Mouse (Mus musculus) 3T3-L1 (cell line): ENCODE data around the gene Ubxn11.
A peak's percentile ranks its signal among the peaks of the same experiment; 100 is the strongest.
"Not testable (repeated sequence)": the region's sequence is repeated elsewhere in the genome, so short reads cannot be mapped to it uniquely, and the experiment has no call there.

Experiments
- DNase-seq: peaks from one replicate; pipeline ENCODE4 v3.0.0-alpha.2; 2015; ENCODE audit warnings: low read depth, low spot score

The Ubxn11 gene

GRCm38 (mm10) chr4:134138857-134139256 lies 36.5 kb downstream of the Ubxn11 start:
- DNase-seq, result peak; percentile 45

DNA sequence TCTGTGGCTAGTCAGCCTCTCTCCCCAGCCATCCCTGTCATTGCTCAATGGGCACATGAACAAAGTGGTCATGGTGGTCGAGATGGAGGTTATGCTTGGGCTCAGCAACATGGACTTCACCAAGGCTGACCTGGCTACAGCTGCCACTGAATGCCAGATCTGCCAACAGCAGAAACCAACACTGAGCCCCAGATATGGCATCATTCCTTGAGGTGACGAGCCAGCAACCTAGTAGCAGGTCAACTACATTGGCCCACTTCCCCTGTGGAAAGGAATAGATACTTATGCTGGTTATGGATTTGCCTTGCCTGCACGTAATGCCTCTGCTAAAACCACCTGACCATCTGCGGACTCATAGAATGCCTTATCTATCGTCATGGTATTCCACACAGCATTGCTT lies 41.9 kb downstream of the Ubxn11 start:
- DNase-seq, result not testable (repeated sequence)

GRCm38 (mm10) chr4:134149389-134149788 lies 47.0 kb downstream of the Ubxn11 start:
- DNase-seq, result no peak

DNA sequence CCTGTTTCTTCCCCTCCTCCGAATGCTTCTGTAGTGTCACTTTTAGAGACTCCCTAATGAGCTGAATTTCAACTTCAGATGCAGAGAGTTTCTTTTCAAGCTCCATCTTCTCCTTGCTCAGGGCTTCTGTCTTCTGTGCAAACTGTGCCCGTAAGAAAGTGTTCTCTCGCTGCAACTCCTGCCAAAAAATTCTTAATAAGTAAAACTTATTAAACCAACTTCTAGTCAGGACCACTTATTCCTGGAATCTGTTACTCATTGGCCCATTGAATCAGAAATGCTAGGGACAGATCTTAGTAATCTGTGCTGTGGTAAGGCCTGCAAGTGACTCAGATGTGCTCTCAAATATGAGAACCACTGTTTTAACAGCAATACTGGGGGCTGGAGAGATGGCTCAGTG lies 49.7 kb downstream of the Ubxn11 start:
- DNase-seq, result no peak

DNA sequence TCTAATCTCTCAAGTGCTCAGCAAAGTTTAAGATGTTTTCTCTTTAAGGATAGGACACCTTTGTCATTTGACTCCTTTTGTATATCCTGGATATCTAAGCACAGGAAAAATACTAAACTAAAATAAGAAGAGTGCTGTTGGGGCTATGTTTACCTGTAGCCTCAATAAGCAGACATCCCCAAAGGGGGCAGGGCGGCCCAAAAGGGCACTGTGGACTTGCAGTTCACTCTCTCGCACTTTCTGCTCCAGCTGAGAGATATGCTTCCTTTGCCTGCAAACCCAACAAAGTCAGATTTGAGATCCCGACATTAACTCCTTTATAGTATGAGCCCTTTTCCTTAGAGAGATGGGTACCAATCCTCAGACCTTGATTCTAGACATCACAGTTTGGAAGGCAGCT lies 51.3 kb downstream of the Ubxn11 start:
- no peak for DNase-seq

GRCm38 (mm10) chr4:134154354-134154753 lies 52.0 kb downstream of the Ubxn11 start:
- DNase-seq, result no peak

DNA sequence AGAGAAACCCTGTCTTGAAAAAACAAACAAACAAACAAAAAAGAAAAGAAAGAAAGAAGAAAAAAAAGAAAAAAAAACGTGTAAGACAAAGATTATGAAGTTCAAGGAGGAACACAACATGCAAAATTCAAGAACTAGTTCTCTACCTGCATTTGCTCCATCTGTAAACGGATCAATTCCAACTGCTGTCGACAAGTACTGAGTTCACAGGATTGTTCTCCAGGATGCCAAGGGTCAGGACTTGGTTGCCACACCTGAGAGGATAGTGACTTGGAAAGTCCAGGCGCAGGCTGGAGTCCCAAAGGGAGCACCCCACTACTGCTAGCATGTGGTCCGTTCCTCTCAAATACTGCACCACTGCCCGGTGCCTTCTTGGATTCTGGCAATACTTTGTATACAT lies 53.2 kb downstream of the Ubxn11 start:
- no peak for DNase-seq

GRCm38 (mm10) chr4:134155961-134156465 lies 53.6 kb downstream of the Ubxn11 start:
- DNase-seq, result no peak

GRCm38 (mm10) chr4:134156744-134157143 lies 54.4 kb downstream of the Ubxn11 start:
- peak; percentile 20 for DNase-seq

DNA sequence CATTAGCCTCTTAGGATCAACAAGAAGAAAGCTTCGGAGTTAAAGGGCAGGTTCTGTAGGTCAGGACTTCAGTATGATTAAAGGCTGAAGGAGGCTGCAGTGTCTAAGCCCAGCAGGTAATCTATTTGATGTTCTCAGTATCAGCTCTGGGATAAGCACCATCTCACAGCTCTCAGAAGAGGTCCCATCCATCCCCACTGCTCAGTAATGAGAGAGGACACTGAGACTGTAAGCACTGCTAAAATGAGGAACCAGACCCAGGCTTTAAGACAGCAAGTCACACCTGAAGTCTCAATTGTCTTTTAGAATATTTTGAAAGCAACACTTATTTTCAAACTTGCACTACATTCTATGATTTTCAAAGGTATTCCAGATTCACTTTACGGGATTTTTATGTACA lies 55.2 kb downstream of the Ubxn11 start:
- DNase-seq, result no peak

- DNase-seq, result no peak
Measured at GRCm38 (mm10) chr4:134158774-134159173, 56.4 kb downstream of the Ubxn11 start.

DNA sequence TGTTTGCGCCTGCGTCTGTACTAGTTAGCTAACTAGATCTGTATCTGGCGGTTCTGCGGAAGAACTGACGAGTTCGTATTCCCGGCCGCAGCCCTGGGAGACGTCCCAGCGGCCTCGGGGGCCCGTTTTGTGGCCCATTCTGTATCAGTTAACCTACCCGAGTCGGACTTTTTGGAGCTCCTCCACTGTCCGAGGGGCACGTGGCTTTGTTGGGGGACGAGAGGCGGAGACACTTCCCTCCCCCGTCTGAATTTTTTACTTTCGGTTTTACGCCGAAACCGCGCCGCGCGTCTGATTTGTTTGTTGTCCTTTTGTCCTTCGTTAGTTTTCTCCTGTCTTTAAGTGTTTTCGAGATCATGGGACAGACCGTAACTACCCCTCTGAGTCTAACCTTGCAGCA lies 57.7 kb downstream of the Ubxn11 start:
- DNase-seq, result not testable (repeated sequence)

GRCm38 (mm10) chr4:134164591-134164990 lies 62.2 kb downstream of the Ubxn11 start:
- no peak for DNase-seq

DNA sequence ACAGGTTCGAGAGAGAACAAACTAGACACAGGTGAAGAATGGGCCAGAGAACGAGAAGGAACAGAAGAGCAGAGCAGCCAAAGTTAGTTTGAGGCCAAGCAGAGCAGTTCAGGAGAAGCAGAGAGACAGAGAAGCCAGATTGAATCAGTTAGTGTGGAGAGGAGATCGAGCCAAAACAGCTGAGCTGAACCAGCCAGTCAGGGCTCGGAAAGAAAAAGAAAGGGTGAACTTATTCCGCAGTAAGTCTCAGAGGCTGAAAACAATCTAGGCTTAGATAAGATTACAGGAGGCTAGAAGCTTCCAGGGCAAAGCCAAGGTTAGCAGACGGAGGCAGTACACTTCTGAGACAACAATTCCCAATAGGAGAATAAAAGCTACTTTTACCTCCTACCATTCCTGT lies 62.7 kb downstream of the Ubxn11 start:
- no peak for DNase-seq

GRCm38 (mm10) chr4:134165548-134166465 lies 63.4 kb downstream of the Ubxn11 start:
- no peak for DNase-seq

- peak; percentile 26 for DNase-seq
Measured at GRCm38 (mm10) chr4:134166906-134167305, 64.5 kb downstream of the Ubxn11 start.

DNA sequence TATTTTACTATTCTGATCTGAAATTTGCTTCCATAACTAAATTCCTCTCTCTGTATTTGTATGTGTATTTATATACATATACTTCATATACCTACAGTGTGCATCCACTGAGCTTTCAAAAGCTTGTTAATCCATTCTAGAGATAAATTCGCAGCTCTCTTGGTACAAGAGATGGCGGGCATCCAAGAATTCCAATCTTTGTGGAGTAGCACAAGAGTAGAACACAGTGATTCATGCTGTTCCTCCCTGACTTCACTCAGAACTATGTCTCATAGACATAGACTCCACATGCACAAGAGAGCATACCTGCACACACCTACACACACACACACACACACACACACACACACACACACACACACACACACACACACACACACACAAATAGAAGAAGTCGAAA lies 70.0 kb downstream of the Ubxn11 start:
- DNase-seq, result peak; percentile 78
